Mouse (Mus musculus): ENCODE data around the gene Slc22a18.

DNA sequence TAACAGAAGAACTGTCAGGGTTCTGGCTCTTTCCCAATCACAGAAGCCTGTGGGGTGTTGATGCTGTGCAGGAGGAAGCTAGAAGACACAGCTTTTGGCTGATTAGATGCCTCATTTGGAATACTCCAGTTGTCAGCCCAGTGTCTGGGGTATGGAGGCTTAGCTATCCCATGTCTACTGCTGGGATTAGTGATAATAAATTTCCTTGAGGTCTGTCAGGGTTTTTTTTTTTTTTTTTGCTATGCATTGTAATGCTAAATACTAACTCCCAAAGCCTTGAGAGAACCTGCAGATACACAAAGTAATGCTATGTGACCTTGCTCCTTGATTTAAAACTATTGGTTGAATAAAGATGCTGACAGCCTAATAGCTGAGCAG lies 37.8 kb downstream of the Slc22a18 start:
- no peak for TF ChIP-seq POLR2A (IDR thresholded peaks at IDR 0.05; ENCODE audit: borderline replicate concordance, extremely low read depth, insufficient read depth, insufficient read length, poor library complexity, severe bottlenecking)
- no peak for TF ChIP-seq CTCF (IDR thresholded peaks at IDR 0.05; ENCODE audit: borderline replicate concordance, extremely low read depth, insufficient read depth, insufficient read length)

Data from brain, embryonic 14.5 days (tissue).